Mouse (Mus musculus) urinary bladder, postnatal 10 days (tissue): ENCODE results near the gene Zfp213.
A peak's percentile ranks its signal among the peaks of the same experiment; 100 is the strongest.
"Not testable (repeated sequence)": the region's sequence is repeated elsewhere in the genome, so short reads cannot be mapped to it uniquely, and the experiment has no call there.

ENCODE experiments used
- DNase-seq: peaks from one replicate; pipeline ENCODE4 v3.0.0; 2022; ENCODE audit warnings: low spot score

The Zfp213 gene

DNA sequence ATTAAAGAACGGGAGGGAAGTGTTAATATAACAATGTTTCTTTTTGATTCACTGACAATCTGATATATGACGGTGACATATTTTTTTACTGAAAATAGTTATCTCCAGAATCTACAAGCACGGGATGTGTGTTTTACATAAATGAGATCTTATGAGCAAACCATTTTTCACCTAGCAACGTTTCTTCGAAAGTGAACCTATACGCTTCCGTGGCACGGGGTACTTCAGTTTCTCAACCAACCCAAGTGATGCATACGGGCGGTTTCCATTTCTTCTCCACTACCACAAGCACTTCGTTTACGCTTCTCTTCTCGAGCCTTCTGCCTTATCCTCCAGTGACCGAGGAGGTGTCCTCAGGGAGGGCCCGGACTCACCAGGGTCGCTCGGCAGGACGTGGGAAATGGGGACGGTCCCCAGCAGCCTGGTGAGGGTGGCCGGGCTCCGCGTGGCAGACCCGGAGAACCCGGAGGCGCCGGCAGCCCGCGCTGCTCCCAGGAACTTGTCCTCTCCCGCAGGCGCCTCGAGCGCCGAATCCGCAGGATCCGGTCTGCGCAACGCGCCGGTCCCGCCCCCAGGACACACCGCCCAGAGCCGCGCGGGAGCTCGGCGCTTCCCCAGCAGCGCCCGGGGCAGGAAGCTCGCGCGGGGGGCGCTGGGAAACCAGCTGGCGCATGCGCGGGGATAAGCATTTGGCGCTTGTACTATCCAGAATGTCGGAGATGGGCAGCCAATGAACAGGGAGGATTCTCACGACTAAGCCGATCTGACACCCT lies at the start of gene Zfp213:
TSS of gene Zfp213 (minus strand) at position 644 of the 773 bp plus-strand sequence.
- peak; percentile 79 for DNase-seq

DNA sequence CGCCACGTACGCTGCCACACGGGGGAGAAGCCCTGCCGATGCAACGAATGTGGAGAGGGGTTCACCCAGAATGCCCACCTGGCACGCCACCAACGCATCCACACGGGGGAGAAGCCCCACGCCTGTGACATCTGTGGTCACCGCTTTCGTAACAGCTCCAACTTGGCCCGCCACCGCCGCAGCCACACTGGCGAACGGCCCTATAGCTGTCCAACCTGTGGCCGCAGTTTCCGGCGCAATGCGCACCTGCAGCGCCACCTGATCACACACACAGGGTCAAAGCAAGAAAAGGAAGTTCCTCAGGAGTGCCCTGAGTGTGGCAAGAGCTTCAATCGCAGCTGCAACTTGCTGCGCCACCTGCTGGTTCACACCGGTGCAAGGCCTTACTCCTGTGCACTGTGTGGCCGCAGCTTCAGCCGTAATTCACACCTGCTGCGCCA lies 46.3 kb upstream of the Zfp213 start:
- no peak for DNase-seq

DNA sequence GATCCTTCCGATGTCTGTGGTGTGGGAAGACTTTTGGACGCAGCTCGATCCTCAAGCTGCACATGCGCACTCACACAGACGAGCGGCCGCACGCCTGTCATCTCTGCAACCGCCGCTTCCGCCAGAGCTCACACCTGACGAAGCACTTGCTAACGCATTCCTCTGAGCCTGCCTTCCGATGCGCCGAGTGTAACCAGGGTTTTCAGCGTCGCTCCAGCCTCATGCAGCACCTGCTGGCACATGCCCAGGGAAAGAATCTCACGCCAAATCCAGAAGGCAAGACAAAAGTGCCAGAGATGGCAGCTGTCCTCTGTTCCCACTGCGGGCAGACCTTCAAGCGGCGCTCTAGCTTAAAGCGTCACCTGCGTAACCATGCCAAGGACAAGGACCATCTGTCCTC lies 45.6 kb upstream of the Zfp213 start:
- no peak for DNase-seq

DNA sequence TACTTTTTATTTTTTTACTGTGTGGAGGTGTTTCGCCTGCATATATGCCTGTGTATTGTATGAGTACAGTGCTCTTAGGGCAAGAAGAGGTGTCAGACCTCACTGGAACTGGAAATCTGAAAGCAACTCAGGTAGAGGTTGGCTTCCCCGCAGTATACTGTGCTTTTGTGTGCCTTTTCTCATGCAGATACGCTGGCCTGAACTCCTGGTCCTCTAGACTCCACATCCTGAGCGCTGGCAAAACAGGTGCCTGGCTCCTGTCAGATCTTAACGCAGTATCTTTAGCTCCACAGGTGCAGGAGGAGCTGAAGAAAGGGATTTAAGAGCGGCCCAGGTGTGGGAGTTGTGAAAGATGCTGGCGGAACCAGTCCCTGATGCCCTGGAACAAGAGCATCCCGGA lies 41.2 kb upstream of the Zfp213 start:
- no peak for DNase-seq

DNA sequence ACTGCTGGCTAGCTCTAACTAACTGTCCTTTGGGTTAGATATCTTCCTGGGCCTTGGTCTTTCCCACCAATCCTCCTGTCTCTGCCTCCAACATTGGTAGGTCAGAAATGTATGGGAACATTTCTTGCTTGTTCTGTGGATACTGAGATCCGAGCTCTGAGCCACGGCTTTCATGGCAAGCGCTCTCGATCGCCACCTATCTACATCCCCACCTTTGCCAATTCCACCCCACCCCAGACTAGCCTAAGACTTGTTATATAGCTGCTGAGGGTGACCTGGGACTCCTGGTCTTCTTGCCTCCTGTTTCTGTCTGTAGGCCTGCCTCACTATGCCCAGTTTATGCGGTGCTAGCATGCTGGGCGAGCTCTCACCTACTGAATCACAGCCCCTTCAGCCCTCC lies 40.4 kb upstream of the Zfp213 start:
- no peak for DNase-seq

DNA sequence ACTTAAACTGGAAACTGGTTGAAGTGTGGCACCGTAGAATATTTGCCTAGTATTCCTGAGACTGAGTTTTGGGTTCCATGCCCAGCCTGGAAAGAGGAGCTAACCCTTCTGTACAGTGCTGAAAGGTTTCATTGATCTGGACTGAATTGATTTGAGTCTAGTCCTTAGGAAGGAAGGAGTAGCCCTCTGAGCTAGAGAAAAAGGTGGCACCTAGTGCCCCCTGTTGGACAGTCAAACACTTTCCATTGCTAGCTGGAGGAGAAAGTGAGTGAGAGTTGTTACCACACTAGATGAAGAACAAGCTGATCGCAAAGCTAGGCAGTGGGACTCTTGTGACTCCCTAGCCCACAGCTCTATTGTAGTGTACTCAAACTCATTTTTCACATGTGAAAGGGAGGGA lies 39.5 kb upstream of the Zfp213 start:
- no peak for DNase-seq

DNA sequence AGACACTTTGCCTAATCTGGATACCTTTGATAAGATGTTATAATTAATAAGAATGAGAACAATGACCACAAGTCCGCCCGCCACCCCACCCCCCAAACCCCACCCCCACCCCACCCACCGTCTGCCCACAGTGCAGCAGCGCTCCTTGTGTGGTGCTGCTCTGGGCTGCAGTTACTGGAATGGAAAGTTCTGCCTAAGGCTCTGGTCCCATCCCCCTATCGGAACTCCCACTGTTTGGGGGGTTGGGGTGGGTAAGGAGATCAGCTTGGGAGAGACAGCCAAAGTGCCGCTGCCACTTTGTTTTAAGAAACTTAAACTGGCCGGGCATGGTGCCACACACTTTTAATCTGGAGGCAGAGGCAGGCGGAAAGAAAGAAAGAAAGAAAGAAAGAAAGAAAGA lies 39.0 kb upstream of the Zfp213 start:
- no peak for DNase-seq

DNA sequence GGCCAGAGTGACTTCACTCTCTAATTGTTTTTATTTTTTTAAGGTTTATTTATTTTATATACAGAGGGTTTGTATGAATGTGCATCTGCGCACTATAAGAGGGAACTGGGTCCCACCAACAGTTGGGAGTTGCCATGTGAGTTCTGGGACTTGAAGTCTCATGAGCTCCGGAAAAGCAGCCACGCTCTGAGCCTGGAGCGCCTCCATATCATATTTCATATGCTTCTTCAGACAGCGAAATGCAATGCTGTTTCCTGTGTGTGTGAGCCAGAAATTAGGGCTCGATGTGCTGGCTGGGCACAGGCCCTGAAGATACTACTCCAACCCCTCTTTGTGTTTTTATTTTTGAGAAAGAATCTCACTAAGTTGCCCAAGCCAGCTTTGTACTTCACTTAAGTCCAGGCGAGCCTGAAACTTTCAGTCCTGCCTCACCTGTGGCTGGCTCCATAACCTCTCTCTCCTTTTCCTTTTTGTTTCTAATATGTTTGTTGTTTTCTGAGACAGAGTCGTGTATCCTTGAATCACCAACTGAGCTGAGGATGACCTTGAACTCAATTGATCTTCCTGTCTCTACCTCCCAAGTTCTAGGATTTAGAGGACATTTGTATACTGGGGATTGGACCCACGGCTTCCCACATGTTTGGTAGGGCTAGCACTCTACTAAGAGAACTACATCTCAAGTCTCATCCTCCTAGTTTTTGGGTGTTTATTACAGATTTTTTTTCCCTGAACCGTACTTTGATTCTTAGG lies 38.0 kb upstream of the Zfp213 start:
- DNase-seq: no peak

DNA sequence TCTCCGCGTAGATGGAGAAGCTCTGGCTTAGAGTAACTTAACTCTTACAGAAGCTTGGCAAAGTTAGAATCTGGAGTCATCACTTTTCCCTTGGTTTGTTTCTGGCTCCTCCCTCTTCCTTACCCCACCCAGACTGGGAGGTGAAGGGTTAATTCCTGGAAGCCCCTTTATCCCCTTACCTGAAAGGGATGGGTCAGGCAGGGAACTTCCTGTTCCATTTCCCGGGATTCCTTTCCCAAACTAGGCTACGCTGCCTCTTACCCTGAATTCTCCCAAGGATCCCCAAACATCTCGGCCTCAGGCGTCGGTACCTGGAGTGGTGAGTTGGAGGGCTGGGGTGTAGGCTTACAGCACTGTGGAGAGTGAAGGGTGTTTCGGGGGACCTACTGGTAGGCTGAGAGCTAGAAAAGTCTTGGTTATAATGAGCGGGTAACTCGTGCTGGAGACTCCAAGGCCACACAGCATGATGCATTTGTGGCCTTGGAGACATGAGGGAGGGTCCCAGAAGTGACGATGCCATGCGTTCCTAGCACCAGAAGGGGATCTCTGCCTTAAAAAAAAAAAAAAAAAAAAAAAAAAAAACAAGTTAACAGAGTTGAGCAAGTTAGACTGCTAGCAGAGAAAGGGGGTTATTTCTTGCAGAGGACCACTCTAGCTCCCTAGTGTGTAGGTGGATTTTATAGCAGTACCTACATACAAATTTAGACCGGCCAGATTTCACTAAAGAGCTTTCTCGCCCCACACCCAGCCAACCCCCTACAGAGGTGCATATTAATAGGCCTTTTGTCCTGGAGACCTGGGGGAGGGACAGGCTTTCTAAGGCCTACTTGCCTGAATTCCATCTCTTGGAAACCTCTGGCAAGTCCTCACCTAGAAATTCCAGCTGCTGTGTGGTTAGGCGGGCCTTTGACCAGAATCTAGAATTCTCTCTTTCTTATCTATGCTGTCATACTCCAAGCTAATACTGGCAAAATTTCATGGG lies 36.9 kb upstream of the Zfp213 start, which contains the start of gene Zscan10:
TSS of gene Zscan10 (plus strand) at position 216 of the 982 bp plus-strand sequence.
- no peak for DNase-seq

DNA sequence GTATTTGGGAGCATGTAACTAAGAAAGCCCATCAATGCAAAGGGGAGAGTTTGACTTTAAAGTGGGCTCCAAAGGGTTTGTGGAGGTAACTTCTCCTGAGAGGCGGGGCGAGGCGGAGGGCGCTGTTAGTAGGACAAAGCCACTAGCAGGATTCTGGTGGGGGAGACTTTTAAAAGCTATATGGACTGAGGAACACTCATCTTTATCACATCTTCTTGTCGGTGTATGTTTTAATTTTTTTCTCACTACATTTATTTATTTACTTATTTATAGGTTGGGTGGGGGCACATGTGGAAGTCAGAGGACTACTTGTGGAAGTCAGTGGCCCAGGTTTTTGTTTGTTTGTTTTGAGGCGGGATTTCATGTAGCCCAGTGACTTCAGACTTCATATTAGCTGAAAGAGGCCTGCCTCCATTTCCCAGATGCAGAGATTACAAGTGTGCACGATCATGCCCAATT lies 35.6 kb upstream of the Zfp213 start:
- DNase-seq: no peak

DNA sequence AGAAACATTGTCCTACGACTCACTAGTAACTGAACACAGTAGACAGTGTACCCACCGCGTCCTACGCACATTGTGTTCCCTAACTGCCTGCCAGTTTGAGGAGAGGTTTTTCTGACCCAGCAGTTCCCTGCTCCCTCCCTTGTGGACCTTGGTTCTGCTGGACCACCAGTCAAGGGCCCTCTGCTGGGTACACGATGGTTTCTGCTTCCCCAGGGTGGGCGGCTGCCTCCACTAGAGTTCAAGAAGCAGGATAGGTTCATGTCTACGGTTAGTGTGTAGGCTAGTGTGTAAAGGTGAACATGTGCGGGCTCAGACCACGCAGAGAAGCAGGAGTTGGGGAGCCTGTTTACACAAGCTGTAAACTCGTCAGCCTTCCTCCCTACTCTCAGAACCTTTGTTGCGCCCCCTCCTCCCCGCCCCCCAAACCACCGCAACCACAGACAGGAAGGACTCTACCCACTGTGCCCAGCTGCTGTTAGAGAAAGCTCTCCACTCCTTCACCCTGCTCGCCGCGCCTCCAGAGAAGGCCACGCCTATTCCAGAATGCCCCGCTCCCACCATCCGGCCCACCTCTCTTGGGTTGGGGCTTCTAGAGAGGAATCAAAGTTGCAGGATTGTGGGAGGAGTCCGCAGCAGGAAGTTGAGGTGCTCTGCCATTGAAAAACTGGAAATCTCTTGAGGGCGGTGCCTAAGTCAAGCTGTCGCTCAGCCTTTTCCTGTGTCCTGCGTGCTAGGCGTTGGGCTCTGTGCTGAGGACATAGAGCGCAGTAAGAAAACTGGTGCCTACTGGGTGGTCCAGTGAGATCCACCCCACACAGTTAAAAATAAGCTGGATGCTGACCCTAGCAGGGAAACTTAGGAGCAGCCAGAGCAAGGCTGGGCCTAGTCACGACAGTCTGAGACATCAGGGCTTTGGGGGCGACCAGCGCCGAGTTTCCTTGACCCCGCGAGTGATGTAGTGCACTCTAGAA lies 34.8 kb upstream of the Zfp213 start, which contains the start of gene Zfp13:
TSS of gene Zfp13 (minus strand) at position 906 of the 971 bp plus-strand sequence.
- peak; percentile 49 for DNase-seq

DNA sequence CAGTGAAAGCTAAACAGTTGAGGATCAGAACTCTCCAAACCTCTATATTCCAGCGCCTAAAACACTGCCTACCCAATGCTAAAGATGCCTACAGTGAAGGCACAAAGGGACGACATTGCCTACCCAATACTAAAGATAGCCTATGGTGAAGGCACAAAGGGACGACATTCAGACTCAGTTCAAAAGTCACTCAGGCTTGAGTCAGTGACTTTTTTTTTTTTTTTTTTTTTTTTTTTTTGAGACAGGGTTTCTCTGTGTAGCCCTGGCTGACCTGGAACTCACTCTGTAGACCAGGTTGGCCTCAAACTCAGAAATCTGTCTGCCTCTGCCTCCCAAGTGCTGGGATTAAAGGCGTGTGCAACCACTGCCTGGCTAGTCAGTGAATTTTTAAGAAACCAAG lies 31.1 kb upstream of the Zfp213 start:
- not testable (repeated sequence) for DNase-seq

DNA sequence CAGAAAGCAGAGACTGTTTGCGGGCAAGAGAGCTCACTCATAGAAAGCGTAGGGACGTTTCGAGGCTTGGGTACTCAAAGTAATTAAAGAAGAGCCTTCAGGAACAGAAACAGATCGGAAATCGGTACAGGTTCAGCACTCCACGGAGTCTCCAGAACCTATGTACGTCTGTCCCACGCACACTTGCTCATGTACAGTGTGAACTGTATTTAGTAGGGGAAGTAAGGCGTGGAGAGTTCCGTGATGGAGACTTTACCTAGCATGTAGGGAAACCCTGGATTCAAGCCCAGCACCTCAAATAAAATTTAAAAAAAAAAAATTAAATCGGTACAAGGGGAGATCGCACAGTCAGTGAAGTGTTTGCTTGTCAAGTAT lies 28.9 kb upstream of the Zfp213 start:
- no peak for DNase-seq

DNA sequence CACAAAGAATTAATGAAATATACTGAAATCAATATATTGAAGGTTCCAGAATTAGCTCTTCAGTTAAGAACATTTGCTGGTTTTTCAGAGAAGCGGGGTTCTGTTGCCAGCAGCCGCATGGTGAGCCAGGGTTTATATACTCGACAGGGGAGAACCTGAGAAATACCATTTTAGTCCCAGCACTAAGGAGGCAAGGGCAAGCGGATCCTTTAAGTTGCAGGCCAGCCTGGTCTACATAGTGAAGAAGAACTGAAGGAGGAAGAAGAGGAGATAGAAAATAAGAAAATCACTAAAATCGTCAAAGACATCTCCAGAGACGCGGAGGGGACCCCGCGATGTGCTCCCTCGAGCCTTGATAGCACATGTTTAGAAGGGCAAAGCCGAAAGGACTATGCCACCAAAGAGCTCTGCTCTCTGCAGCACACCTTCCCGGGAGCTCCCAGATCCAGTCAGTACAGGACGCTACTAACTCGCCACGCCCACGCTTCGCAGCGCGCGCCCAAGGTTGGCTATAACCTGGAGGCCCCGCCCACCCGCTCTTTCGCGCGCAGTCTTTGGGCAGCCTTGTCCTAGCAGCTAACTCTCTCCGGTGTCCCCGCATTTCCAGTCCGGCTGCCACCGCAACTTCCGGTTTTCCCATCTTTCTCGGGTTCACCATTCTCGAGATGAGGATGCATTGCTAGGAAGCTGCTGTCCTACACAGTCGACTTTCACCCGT lies 28.3 kb upstream of the Zfp213 start:
- peak; percentile 79 for DNase-seq

DNA sequence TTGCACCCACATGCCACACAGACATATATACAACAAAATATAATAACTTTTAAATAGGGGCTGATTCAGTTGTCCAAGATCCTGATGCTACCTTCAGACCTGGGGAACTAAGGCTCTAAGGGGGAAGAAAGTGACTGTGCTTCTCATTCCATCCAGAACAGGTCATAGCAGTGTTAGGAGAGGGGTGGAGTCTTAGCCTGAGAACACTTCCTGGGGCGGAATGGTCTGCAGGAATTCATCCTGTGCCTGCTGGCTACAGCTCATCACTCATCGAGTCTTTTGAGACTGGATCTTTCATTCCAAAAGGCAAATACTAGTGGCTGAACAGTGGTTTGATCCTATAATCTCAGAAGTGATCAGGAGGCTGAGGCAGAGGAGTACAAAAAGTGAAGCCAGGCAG lies 23.2 kb upstream of the Zfp213 start:
- DNase-seq: no peak

DNA sequence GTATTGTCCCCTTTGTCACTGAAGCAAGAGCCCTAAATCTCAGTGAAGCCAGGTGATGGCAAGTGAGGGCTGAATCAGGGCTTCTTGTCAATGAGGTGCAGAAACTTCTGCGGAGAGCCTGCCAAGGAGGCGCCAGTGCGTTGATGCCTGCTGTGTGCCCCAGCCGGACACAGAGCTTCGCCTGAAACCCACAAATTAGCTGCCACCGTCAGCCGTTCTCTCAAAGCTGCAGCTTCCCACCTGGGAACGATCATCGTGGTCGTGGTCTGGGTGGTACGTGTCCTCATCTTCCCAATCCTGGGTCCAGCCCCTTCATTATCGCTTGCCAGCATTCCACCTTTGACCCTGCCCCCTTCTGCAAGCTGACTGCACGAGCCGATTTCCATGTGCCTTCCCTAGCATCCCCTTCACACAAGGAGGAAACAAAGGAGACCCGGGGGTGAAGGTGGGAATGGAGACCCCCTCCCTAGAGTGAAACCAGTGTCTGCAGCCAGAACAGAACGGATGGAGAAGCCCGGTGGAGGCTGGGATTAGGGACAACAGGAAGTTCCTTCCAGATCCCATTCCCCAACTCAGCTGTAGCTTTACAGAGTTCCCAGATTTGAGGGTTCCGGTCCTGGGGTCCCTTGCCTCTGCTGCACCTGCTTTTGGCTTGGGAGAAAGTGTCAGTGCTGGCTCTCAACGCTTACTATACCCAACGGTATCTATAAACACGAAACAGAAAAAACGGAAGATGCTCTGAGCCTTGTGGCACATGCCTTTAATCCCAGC lies 21.9 kb upstream of the Zfp213 start:
- no peak for DNase-seq

DNA sequence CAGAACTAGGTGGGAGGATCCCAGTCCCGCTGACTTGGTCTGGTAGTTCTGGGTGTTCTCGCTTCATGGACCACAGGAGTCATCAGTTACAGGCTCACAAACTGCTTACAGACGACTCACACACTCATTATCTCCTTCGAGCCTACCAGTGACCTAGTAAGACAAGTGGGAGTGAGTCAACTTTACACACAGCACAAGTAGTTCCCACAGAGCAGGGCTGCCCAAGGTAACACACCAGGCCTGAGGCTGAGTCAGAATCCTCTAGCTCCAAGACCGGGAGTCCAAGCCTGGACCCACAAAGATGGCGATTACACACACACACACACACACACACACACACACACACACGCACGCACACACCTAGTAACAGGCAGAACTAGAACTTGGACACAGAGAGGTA lies 20.7 kb upstream of the Zfp213 start:
- DNase-seq: no peak

DNA sequence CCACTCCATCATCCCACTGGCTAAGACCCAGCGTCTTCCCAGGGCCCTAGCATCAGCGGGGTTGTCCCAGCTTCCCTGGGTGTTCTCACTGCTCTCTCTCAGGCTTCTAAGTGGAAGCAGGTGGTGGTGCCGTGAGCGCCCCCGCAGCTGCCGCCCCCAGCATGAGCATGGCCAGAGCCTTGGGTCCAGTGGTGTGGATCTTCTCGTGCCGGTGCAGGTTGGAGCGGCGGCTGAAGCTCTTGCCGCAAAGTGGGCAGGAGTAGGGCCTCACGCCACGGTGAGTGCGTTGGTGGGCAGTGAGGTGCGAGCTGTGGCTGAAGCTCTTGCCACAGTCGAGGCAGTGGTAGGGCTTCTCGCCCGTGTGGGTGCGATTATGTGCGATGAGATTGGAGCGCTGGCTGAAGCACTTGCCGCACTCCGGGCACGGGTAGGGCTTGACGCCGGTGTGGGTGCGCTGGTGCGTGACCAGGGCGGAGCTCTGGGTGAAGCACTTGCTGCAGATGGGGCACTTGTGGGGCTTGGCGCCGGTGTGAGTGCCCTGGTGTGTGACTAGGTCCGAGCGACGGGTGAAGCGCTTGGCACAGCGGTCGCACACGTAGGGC lies 12.0 kb upstream of the Zfp213 start:
- DNase-seq: no peak

DNA sequence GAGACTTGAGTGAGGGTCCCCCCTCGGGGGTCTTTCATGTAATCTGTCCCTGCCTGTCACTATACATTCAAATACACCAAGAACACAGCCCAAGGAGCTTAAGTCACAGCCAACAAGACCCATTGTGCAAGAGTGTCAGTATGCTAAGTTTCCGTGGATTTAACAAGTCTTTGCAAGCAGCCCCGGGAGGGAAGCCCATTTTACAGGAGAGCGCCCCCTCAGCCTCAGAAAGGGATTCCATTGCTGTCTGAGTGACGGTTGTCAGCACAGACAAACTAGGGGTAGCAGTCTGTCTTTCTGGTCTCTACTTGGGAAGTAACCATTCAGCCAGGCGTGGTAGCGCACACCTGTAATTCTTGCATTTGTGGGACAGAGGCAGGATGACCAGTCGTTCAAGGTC lies 10.1 kb upstream of the Zfp213 start:
- no peak for DNase-seq
